Mouse (Mus musculus): ENCODE measurements around the gene Prkch.

The Prkch gene

GRCm38 (mm10) chr12:73708920-73709319, 124.3 kb downstream of the Prkch start:
- in situ Hi-C loops (cut with MseI, MboI) = loop anchor here (10.0 to 25.0 kb wide), 4 partner anchors 196 to 578 kb away; partner anchors contain the start of gene Hif1a (in 1 of the 2)

GRCm38 (mm10) chr12:73710846-73711245, 126.2 kb downstream of the Prkch start:
- in situ Hi-C loops (cut with MseI, MboI) = loop anchor here (25.0 kb wide), 2 partner anchors 301 to 576 kb away; no protein-coding TSS in a partner anchor

- in situ Hi-C loops (cut with MseI, MboI) = loop anchor here (25.0 kb wide), 2 partner anchors 300 to 575 kb away; no protein-coding TSS in a partner anchor
Observed at GRCm38 (mm10) chr12:73712122-73712521, 127.5 kb downstream of the Prkch start.

- in situ Hi-C loops (cut with MseI, MboI) = loop anchor here (25.0 kb wide), 2 partner anchors 298 to 573 kb away; no protein-coding TSS in a partner anchor
Observed at GRCm38 (mm10) chr12:73714589-73714988, 130.0 kb downstream of the Prkch start.

GRCm38 (mm10) chr12:73715331-73715730, 130.7 kb downstream of the Prkch start:
- in situ Hi-C loops (cut with MseI, MboI) = loop anchor here (25.0 kb wide), 2 partner anchors 297 to 572 kb away; no protein-coding TSS in a partner anchor

- in situ Hi-C loops (cut with MseI, MboI) = loop anchor here (25.0 kb wide), 2 partner anchors 296 to 571 kb away; no protein-coding TSS in a partner anchor
Observed at GRCm38 (mm10) chr12:73715954-73716731, 131.5 kb downstream of the Prkch start.

GRCm38 (mm10) chr12:73718036-73718435, 133.4 kb downstream of the Prkch start:
- in situ Hi-C loops (cut with MseI, MboI) = loop anchor here (25.0 kb wide), 2 partner anchors 294 to 569 kb away; no protein-coding TSS in a partner anchor

- in situ Hi-C loops (cut with MseI, MboI) = loop anchor here (25.0 kb wide), 2 partner anchors 292 to 567 kb away; no protein-coding TSS in a partner anchor
Observed at GRCm38 (mm10) chr12:73719816-73720215, 135.2 kb downstream of the Prkch start.

- in situ Hi-C loops (cut with MseI, MboI) = loop anchor here (25.0 kb wide), 2 partner anchors 292 to 567 kb away; no protein-coding TSS in a partner anchor
Observed at GRCm38 (mm10) chr12:73720466-73720865, 135.9 kb downstream of the Prkch start.

GRCm38 (mm10) chr12:73722060-73722459, 137.5 kb downstream of the Prkch start:
- in situ Hi-C loops (cut with MseI, MboI) = loop anchor here (25.0 kb wide), 2 partner anchors 290 to 565 kb away; no protein-coding TSS in a partner anchor

GRCm38 (mm10) chr12:73723067-73723466, 138.5 kb downstream of the Prkch start:
- in situ Hi-C loops (cut with MseI, MboI) = loop anchor here (25.0 kb wide), 2 partner anchors 289 to 564 kb away; no protein-coding TSS in a partner anchor

GRCm38 (mm10) chr12:73723887-73724286, 139.3 kb downstream of the Prkch start:
- in situ Hi-C loops (cut with MseI, MboI) = loop anchor here (25.0 kb wide), 2 partner anchors 288 to 563 kb away; no protein-coding TSS in a partner anchor

- in situ Hi-C loops (cut with MseI, MboI) = no loop called here
Observed at GRCm38 (mm10) chr12:73725825-73726604, 141.4 kb downstream of the Prkch start.

- in situ Hi-C loops (cut with MseI, MboI) = no loop called here
Observed at GRCm38 (mm10) chr12:73727046-73727445, 142.4 kb downstream of the Prkch start.

- in situ Hi-C loops (cut with MseI, MboI) = no loop called here
Observed at GRCm38 (mm10) chr12:73730603-73731002, 146.0 kb downstream of the Prkch start.

GRCm38 (mm10) chr12:73731093-73731492, 146.5 kb downstream of the Prkch start:
- in situ Hi-C loops (cut with MseI, MboI) = no loop called here

- in situ Hi-C loops (cut with MseI, MboI) = no loop called here
Observed at GRCm38 (mm10) chr12:73731848-73732540, 147.4 kb downstream of the Prkch start.

GRCm38 (mm10) chr12:73732862-73733261, 148.3 kb downstream of the Prkch start:
- in situ Hi-C loops (cut with MseI, MboI) = no loop called here

- in situ Hi-C loops (cut with MseI, MboI) = no loop called here
Observed at GRCm38 (mm10) chr12:73736931-73737330, 152.3 kb downstream of the Prkch start.

- in situ Hi-C loops (cut with MseI, MboI) = no loop called here
Observed at GRCm38 (mm10) chr12:73739611-73740219, 155.1 kb downstream of the Prkch start.

GRCm38 (mm10) chr12:73742577-73742976, 158.0 kb downstream of the Prkch start:
- in situ Hi-C loops (cut with MseI, MboI) = no loop called here

Measured in mouse trophoblast stem cell (cell line).